Mouse (Mus musculus) limb, embryonic 15.5 days (tissue): ENCODE measurements at regions not wholly inside any gene's neighbourhood (a gene's known extent, or its start where the extent isn't known, plus 50 kb on each side); places are given as distances from the start of the nearest gene placed in this dataset.

Source experiments
- ATAC-seq: fragments of 200-750 bp; cut with Nextera tagmentation; 2 replicates; pipeline ENCODE4 v1.8.0; 2017; ENCODE audit warnings: low read depth, moderate TSS enrichment; ENCODE audit not compliant: insufficient number of reproducible peaks, low FRiP score, low TSS enrichment
- H3K27ac ChIP-seq: fragments of 300-500 bp; sonication (generic); 2 replicates; pipeline ENCODE4 v1.5.1; 2015; ENCODE audit warnings: moderate library complexity, mild to moderate bottlenecking, inconsistent platforms
- H3K27me3 ChIP-seq: fragments of 300-500 bp; sonication (generic); 2 replicates; pipeline ENCODE4 v1.6.1; 2015; ENCODE audit warnings: inconsistent platforms
- H3K36me3 ChIP-seq: fragments of 300-500 bp; sonication (generic); 2 replicates; pipeline ENCODE4 v1.6.1; 2015; ENCODE audit warnings: inconsistent platforms
- H3K4me1 ChIP-seq: fragments of 300-500 bp; sonication (generic); 2 replicates; pipeline ENCODE4 v1.6.1; 2015; ENCODE audit warnings: inconsistent platforms
- H3K4me2 ChIP-seq: fragments of 300-500 bp; sonication (generic); 2 replicates; pipeline ENCODE4 v1.6.1; 2015; ENCODE audit warnings: mild to moderate bottlenecking, inconsistent platforms
- H3K4me3 ChIP-seq: fragments of 300-500 bp; sonication (generic); 2 replicates; pipeline ENCODE4 v1.5.1; 2015; ENCODE audit warnings: mild to moderate bottlenecking, inconsistent platforms
- H3K9ac ChIP-seq: fragments of 300-500 bp; sonication (generic); 2 replicates; pipeline ENCODE4 v1.6.1; 2015; ENCODE audit warnings: inconsistent platforms
- H3K9me3 ChIP-seq: fragments of 300-500 bp; sonication (generic); 2 replicates; pipeline ENCODE4 v1.6.1; 2016; ENCODE audit warnings: inconsistent platforms
- WGBS: fragments of 180-500 bp; shearing (Covaris S2); methylation state at CpG from one replicate; pipeline ENCODE4 v1.1.7; 2015; 5-methylcytosine and 5-hydroxymethylcytosine counted together

DNA sequence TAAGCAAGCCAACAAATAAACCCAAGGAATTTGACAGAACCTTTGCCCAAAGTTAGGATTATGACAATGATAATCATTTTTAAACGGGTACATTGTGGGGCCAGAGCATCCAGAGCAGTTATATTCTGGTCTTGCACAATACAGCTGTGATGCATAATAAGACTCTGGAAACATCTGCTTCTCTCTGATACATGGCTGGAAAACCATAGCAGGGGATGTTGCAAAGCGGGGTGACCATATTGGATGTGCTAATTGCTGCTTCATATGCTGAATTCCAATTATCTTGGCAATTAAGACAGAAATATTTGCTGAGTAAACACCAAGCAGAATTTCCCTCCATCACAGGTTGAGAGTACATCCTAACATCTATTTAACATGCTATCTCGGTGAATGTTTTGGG is 70.5 kb upstream of the Csl start:
- no peaks in the 10 kb centered on the region for H3K36me3 ChIP-seq
- no peak for ATAC-seq
- H3K4me2 ChIP-seq, result no peak overlapping the region
- 72% methylated on average over 3 of the region's 3 CpGs for WGBS
- H3K4me3 ChIP-seq, result no peak overlapping the region
- H3K4me1 ChIP-seq, result no peaks in the 10 kb centered on the region
- H3K27me3 ChIP-seq, result no peaks in the 10 kb centered on the region
- no peaks in the 10 kb centered on the region for H3K9me3 ChIP-seq
- H3K27ac ChIP-seq, result no peak overlapping the region
- no peak overlapping the region for H3K9ac ChIP-seq

DNA sequence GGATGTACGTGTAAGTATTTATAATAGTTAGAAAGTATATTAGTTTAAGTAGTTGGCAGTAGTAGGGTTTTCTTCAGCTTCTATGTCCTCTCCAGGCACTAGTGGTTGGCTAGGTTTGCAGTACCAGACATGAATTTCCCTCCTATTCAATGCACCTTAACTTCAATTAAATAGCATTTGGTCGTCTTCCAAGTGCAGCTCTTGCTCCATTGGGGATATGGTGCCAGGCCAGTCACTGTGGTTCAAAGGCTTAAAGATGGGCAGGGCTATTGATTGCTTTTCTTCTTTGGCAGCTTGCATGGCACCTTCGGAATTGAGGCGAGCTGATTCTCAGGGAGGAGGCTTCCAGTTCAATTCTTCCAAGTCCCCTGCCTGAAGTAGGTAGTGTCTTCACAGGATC is 68.0 kb upstream of the Csl start:
- Histone ChIP-seq H3K27me3 (no peaks in the 10 kb centered on the region), H3K27ac (no peak overlapping the region), H3K9me3 (no peaks in the 10 kb centered on the region), H3K4me1 (no peaks in the 10 kb centered on the region), H3K36me3 (no peaks in the 10 kb centered on the region), H3K4me3 (no peak overlapping the region), H3K4me2 (no peak overlapping the region), H3K9ac (no peak overlapping the region)
- 77% methylated on average over 4 of the region's 4 CpGs for WGBS
- no peak for ATAC-seq

DNA sequence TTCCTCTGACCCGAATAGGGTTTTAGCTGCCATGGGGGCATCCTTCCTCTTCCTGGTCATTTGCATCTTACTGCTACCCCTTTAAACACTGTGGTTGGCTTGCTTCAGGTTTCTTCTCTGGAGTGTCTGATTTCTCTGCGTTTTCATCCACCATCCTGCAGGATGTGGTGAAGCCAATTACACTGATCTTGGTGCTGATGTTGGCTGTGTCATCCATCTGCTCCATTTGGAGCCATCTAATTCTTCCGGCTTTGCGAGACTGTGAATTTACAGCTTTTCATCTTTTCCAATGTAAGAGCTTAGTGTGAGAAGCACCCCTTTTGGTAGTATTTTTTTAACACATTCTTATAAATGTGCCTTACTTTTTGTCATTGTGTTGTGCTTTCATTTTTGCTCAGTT is 66.4 kb upstream of the Csl start:
- H3K4me1 ChIP-seq, result no peaks in the 10 kb centered on the region
- H3K36me3 ChIP-seq, result no peaks in the 10 kb centered on the region
- H3K9me3 ChIP-seq, result no peaks in the 10 kb centered on the region
- no peak overlapping the region for H3K4me3 ChIP-seq
- no peak overlapping the region for H3K27ac ChIP-seq
- 83% methylated on average over 4 of the region's 4 CpGs for WGBS
- H3K9ac ChIP-seq, result no peak overlapping the region
- no peak for ATAC-seq
- H3K27me3 ChIP-seq, result no peaks in the 10 kb centered on the region
- H3K4me2 ChIP-seq, result no peak overlapping the region

DNA sequence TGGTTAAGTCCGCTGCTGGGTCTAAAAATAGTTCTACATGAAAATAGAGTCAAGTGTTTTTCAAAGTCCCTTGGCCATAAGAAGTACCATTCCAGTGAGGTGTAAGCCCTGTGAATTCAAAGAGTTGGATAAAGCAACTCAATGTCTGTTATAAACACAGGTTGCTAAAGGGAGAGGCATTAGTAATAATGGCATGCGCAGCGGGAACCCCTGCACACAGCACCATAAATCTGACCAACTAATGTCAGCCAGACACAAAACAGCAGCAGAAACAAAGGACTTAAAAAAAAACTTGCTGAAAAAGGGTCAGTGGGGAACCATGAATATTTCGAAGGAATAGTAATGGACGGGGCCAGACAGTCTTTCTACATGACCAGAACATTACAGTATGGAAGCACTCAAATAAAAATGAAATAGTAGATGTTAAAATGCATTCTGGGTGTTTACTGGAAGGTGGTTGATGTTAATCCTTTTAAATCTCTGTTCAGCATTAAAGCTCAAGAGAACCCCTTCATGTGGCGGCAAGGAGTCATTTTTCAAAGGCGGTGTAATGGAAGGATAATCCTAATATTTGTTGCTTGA is 52.7 kb upstream of the Csl start:
- Histone ChIP-seq H3K4me1 (no peaks in the 10 kb centered on the region), H3K9me3 (no peaks in the 10 kb centered on the region), H3K9ac (no peak overlapping the region), H3K27ac (no peak overlapping the region), H3K36me3 (no peaks in the 10 kb centered on the region), H3K27me3 (no peaks in the 10 kb centered on the region), H3K4me3 (no peak overlapping the region), H3K4me2 (no peak overlapping the region)
- WGBS, result 32% methylated on average over 7 of the region's 7 CpGs
- ATAC-seq, result no peak

DNA sequence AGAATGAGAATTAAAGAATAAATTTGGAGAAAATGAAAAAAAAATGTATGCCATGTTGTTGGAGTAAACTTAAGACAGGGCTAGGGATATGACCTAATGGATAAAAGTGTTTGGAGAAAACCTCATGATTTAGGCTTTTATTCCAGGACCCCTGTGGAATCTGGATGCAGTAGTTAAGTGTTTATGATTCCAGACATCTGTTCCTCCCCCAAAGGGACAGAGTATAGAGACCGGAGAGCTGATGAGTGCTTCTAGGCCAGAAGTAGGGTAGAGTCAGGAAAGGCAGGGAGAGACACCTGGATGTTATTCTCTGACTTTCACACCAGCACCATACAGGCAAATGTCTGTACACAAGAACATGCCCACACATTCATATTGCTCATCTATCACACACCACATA is 52.0 kb upstream of the Csl start:
- H3K9me3 ChIP-seq, result no peaks in the 10 kb centered on the region
- no peaks in the 10 kb centered on the region for H3K36me3 ChIP-seq
- H3K4me2 ChIP-seq, result no peak overlapping the region
- H3K27ac ChIP-seq, result no peak overlapping the region
- no peak overlapping the region for H3K9ac ChIP-seq
- H3K4me1 ChIP-seq, result no peaks in the 10 kb centered on the region
- WGBS, result 56% methylated on average over 1 of the region's 1 CpGs
- no peak for ATAC-seq
- H3K27me3 ChIP-seq, result no peaks in the 10 kb centered on the region
- no peak overlapping the region for H3K4me3 ChIP-seq
